Mouse (Mus musculus): ENCODE data around the gene Barx1.

The Barx1 gene

GRCm38 (mm10) chr13:48658588-48659253 lies 4.1 kb upstream of the Barx1 start:
- in situ Hi-C loops (cut with MboI; ENCODE audit: low pct_unique_long_range_greater_than_20kb in 1 of 2, low sequenced_read_pairs in 2 of 2, unreplicated experiment in 1 of 2) = loop anchor here (5.0 to 25.0 kb wide), 3 partner anchors 146 to 354 kb away; no protein-coding TSS in a partner anchor

GRCm38 (mm10) chr13:48659254-48660220 lies 3.3 kb upstream of the Barx1 start:
- in situ Hi-C loops (cut with MboI; ENCODE audit: low pct_unique_long_range_greater_than_20kb in 1 of 2, low sequenced_read_pairs in 2 of 2, unreplicated experiment in 1 of 2) = loop anchor here (5.0 to 25.0 kb wide), 4 partner anchors 145 to 495 kb away; no protein-coding TSS in a partner anchor

- in situ Hi-C loops (cut with MboI; ENCODE audit: low pct_unique_long_range_greater_than_20kb in 1 of 2, low sequenced_read_pairs in 2 of 2, unreplicated experiment in 1 of 2) = loop anchor here in 1 of 2 experiments (10.0 to 25.0 kb wide), 2 partner anchors 352 to 495 kb away; no protein-coding TSS in a partner anchor
Measured at GRCm38 (mm10) chr13:48660221-48660734, 2.5 kb upstream of the Barx1 start.

- in situ Hi-C loops (cut with MboI; ENCODE audit: low pct_unique_long_range_greater_than_20kb in 1 of 2, low sequenced_read_pairs in 2 of 2, unreplicated experiment in 1 of 2) = loop anchor here in 1 of 2 experiments (10.0 to 25.0 kb wide), 2 partner anchors 352 to 494 kb away; no protein-coding TSS in a partner anchor
Measured at GRCm38 (mm10) chr13:48660741-48661140, 2.1 kb upstream of the Barx1 start.

GRCm38 (mm10) chr13:48661561-48661960 lies 1.2 kb upstream of the Barx1 start:
- in situ Hi-C loops (cut with MboI; ENCODE audit: low pct_unique_long_range_greater_than_20kb in 1 of 2, low sequenced_read_pairs in 2 of 2, unreplicated experiment in 1 of 2) = loop anchor here in 1 of 2 experiments (10.0 to 25.0 kb wide), 2 partner anchors 351 to 493 kb away; no protein-coding TSS in a partner anchor

- in situ Hi-C loops (cut with MboI; ENCODE audit: low pct_unique_long_range_greater_than_20kb in 1 of 2, low sequenced_read_pairs in 2 of 2, unreplicated experiment in 1 of 2) = loop anchor here in 1 of 2 experiments (10.0 to 25.0 kb wide), 2 partner anchors 349 to 491 kb away; no protein-coding TSS in a partner anchor
Measured at GRCm38 (mm10) chr13:48663211-48663987, 601 bp downstream of the Barx1 start.

GRCm38 (mm10) chr13:48663988-48664339 lies 1.2 kb downstream of the Barx1 start:
- in situ Hi-C loops (cut with MboI; ENCODE audit: low pct_unique_long_range_greater_than_20kb in 1 of 2, low sequenced_read_pairs in 2 of 2, unreplicated experiment in 1 of 2) = loop anchor here in 1 of 2 experiments (10.0 to 25.0 kb wide), 2 partner anchors 348 to 491 kb away; no protein-coding TSS in a partner anchor

- in situ Hi-C loops (cut with MboI; ENCODE audit: low pct_unique_long_range_greater_than_20kb in 1 of 2, low sequenced_read_pairs in 2 of 2, unreplicated experiment in 1 of 2) = loop anchor here in 1 of 2 experiments (10.0 to 25.0 kb wide), 2 partner anchors 347 to 490 kb away; no protein-coding TSS in a partner anchor
Measured at GRCm38 (mm10) chr13:48664916-48665655, 2.3 kb downstream of the Barx1 start.

- in situ Hi-C loops (cut with MboI; ENCODE audit: low pct_unique_long_range_greater_than_20kb in 1 of 2, low sequenced_read_pairs in 2 of 2, unreplicated experiment in 1 of 2) = loop anchor here in 1 of 2 experiments (10.0 to 25.0 kb wide), 2 partner anchors 346 to 489 kb away; no protein-coding TSS in a partner anchor
Measured at GRCm38 (mm10) chr13:48665656-48666597, 3.1 kb downstream of the Barx1 start.

GRCm38 (mm10) chr13:48667461-48667860 lies 4.7 kb downstream of the Barx1 start:
- in situ Hi-C loops (cut with MboI; ENCODE audit: low pct_unique_long_range_greater_than_20kb in 1 of 2, low sequenced_read_pairs in 2 of 2, unreplicated experiment in 1 of 2) = loop anchor here in 1 of 2 experiments (10.0 to 25.0 kb wide), 2 partner anchors 345 to 487 kb away; no protein-coding TSS in a partner anchor

GRCm38 (mm10) chr13:48668091-48668975 lies 5.5 kb downstream of the Barx1 start:
- in situ Hi-C loops (cut with MboI; ENCODE audit: low pct_unique_long_range_greater_than_20kb in 1 of 2, low sequenced_read_pairs in 2 of 2, unreplicated experiment in 1 of 2) = loop anchor here in 1 of 2 experiments (10.0 to 25.0 kb wide), 2 partner anchors 344 to 486 kb away; no protein-coding TSS in a partner anchor

GRCm38 (mm10) chr13:48668976-48669534 lies 6.3 kb downstream of the Barx1 start:
- in situ Hi-C loops (cut with MboI; ENCODE audit: low pct_unique_long_range_greater_than_20kb in 1 of 2, low sequenced_read_pairs in 2 of 2, unreplicated experiment in 1 of 2) = loop anchor here in 1 of 2 experiments (10.0 to 25.0 kb wide), 2 partner anchors 343 to 486 kb away; no protein-coding TSS in a partner anchor

- in situ Hi-C loops (cut with MboI; ENCODE audit: low pct_unique_long_range_greater_than_20kb in 1 of 2, low sequenced_read_pairs in 2 of 2, unreplicated experiment in 1 of 2) = loop anchor here in 1 of 2 experiments (25.0 kb wide), 1 partner anchor 340 kb away; no protein-coding TSS in a partner anchor
Measured at GRCm38 (mm10) chr13:48672312-48672840, 9.6 kb downstream of the Barx1 start.

- in situ Hi-C loops (cut with MboI; ENCODE audit: low pct_unique_long_range_greater_than_20kb in 1 of 2, low sequenced_read_pairs in 2 of 2, unreplicated experiment in 1 of 2) = loop anchor here in 1 of 2 experiments (25.0 kb wide), 1 partner anchor 338 kb away; no protein-coding TSS in a partner anchor
Measured at GRCm38 (mm10) chr13:48674609-48675008, 11.8 kb downstream of the Barx1 start.

Measured in mouse embryonic stem cell (cell line).